Mouse (Mus musculus) embryo, embryonic 10.5 days (tissue): Measurements from ENCODE around the gene Otulinl.

Source experiments
- DNase-seq: peaks from one replicate; pipeline ENCODE4 v3.0.0-alpha.2; 2015; ENCODE audit warnings: low spot score

Gene Otulinl

GRCm38 (mm10) chr15:27656626-27657025 is 24.8 kb downstream of the Otulinl start:
- DNase-seq: no peak

- DNase-seq: peak; percentile 76
Observed at GRCm38 (mm10) chr15:27655015-27655414, 26.4 kb downstream of the Otulinl start.

- DNase-seq: peak; percentile 74
Observed at GRCm38 (mm10) chr15:27647686-27648085, 33.7 kb downstream of the Otulinl start.

GRCm38 (mm10) chr15:27646665-27647064 is 34.7 kb downstream of the Otulinl start:
- DNase-seq: no peak

GRCm38 (mm10) chr15:27645250-27645649 is 36.1 kb downstream of the Otulinl start:
- DNase-seq: no peak

- peak; percentile 45 for DNase-seq
Observed at GRCm38 (mm10) chr15:27642895-27643294, 38.5 kb downstream of the Otulinl start.

GRCm38 (mm10) chr15:27641171-27641570 is 40.2 kb downstream of the Otulinl start:
- DNase-seq: no peak

GRCm38 (mm10) chr15:27633941-27634900 is 47.2 kb downstream of the Otulinl start:
- DNase-seq: no peak

GRCm38 (mm10) chr15:27630601-27631383 is 50.6 kb downstream of the Otulinl start, which contains the start of gene Otulin:
Gene Otulin, minus strand, starts transcription at chr15:27630693.
- peak; percentile 99 for DNase-seq

- peak; percentile 31 for DNase-seq
Observed at GRCm38 (mm10) chr15:27629800-27630600, 51.4 kb downstream of the Otulinl start.

GRCm38 (mm10) chr15:27629046-27629445 is 52.3 kb downstream of the Otulinl start:
- DNase-seq: no peak

- DNase-seq: no peak
Observed at GRCm38 (mm10) chr15:27627794-27628193, 53.6 kb downstream of the Otulinl start.

GRCm38 (mm10) chr15:27626314-27626713 is 55.1 kb downstream of the Otulinl start:
- DNase-seq: no peak

GRCm38 (mm10) chr15:27625890-27626255 is 55.5 kb downstream of the Otulinl start:
- no peak for DNase-seq

- no peak for DNase-seq
Observed at GRCm38 (mm10) chr15:27625014-27625889, 56.1 kb downstream of the Otulinl start.

- no peak for DNase-seq
Observed at GRCm38 (mm10) chr15:27623286-27623685, 58.1 kb downstream of the Otulinl start.

GRCm38 (mm10) chr15:27620475-27621185 is 60.7 kb downstream of the Otulinl start:
- DNase-seq: no peak

GRCm38 (mm10) chr15:27619683-27620082 is 61.7 kb downstream of the Otulinl start:
- DNase-seq: no peak

GRCm38 (mm10) chr15:27618778-27619533 is 62.4 kb downstream of the Otulinl start:
- DNase-seq: no peak

- no peak for DNase-seq
Observed at GRCm38 (mm10) chr15:27617227-27617626, 64.2 kb downstream of the Otulinl start.
